Comparison of ENCODE assay signal across 9 mouse cellular contexts in the genomic region with DNA sequence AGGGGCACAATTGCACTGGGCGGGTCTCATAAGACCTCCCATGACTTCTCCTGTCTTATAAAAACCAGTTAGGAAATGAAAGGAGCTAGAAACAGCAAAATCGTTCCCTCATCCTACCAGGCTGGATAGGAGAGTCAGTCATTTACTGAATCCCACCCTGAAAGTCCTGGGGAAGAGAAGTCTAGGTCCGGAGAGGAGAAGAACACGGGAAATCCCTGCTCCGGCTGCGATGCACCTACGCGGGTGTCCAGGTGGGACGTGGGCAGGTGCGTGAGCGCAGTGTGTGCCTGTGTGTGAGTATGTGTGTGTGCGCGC. TPM values are rescaled to one million over a fixed set of nuclear protein-coding genes. Genes with fewer than 3 reads are reported as not detected.
DNase-seq lines count a peak whose midpoint lies in the region; ATAC-seq and TF ChIP-seq lines count a peak whose summit lies in the region.
"Had no signal": no experiment of that assay in that cellular context is flagged by ENCODE, and none has a peak within 500 bp of the region (broad histone marks: within the 10 kb centered on the region; RNA-seq: fewer than 3 reads in every experiment).

No protein-coding gene starts in this region.

- peak overlapping the region; percentile 98 for H3K27ac ChIP-seq in layer of hippocampus, adult 2 months
- H3K27ac ChIP-seq in embryonic facial prominence, embryonic 12.5 days: no peak overlapping the region
- H3K27ac ChIP-seq in limb, embryonic 10.5 days: no peak overlapping the region; the same call in 1 of the 2 replicates
- peak overlapping the region; percentile 94 for H3K27ac ChIP-seq in neural tube, embryonic 14.5 days (ENCODE audit: low read depth, low read length)

- no peak for ATAC-seq in embryonic facial prominence, embryonic 12.5 days (ENCODE audit: insufficient number of reproducible peaks, insufficient read depth, low FRiP score, low TSS enrichment)
- ATAC-seq in neural tube, embryonic 14.5 days (ENCODE audit: low read depth): no peak
- ATAC-seq: Patski had no signal

- 2% methylated on average over 13 of the region's 13 CpGs for WGBS in embryonic facial prominence, embryonic 12.5 days
- WGBS in limb, embryonic 10.5 days: 3% methylated on average over 13 of the region's 13 CpGs
- 2% methylated on average over 13 of the region's 13 CpGs for WGBS in neural tube, embryonic 14.5 days

- no peak for DNase-seq in layer of hippocampus, adult 2 months (ENCODE audit: low spot score in 2 of 2)
- no peak for DNase-seq in layer of hippocampus, postnatal 25 days (ENCODE audit: extremely low spot score in 1 of 2, low spot score in 1 of 2)
- peak; percentile 62 for DNase-seq in limb, embryonic 10.5 days (ENCODE audit: low spot score)
- no peak for DNase-seq in urinary bladder, postnatal 10 days (ENCODE audit: low spot score)
- no peak for DNase-seq in left cerebral cortex, postnatal 25 days (ENCODE audit: low spot score in 2 of 2)
- DNase-seq in cerebellum, adult 11-12 months: no peak

- H3K4me2 ChIP-seq in embryonic facial prominence, embryonic 12.5 days (replicated peaks): peak overlapping the region; percentile 100
- H3K4me2 ChIP-seq in neural tube, embryonic 14.5 days (ENCODE audit: low read depth, low read length): peak overlapping the region; percentile 70

- H3K36me3 ChIP-seq in embryonic facial prominence, embryonic 12.5 days: no peaks in the 10 kb centered on the region
- H3K36me3 ChIP-seq in limb, embryonic 10.5 days: no peaks in the 10 kb centered on the region
- H3K36me3 ChIP-seq in neural tube, embryonic 14.5 days (ENCODE audit: control insufficient read depth, insufficient read depth, low read length): no peaks in the 10 kb centered on the region

- peaks cover 17% of the 10 kb centered on the region for H3K4me1 ChIP-seq in embryonic facial prominence, embryonic 12.5 days
- peaks cover 55% of the 10 kb centered on the region for H3K4me1 ChIP-seq in limb, embryonic 10.5 days
- H3K4me1 ChIP-seq in neural tube, embryonic 14.5 days (ENCODE audit: control insufficient read depth, insufficient read depth, low read length): peaks cover 22% of the 10 kb centered on the region

- peak overlapping the region; percentile 84 for H3K9ac ChIP-seq in embryonic facial prominence, embryonic 12.5 days
- H3K9ac ChIP-seq in neural tube, embryonic 14.5 days (replicated peaks; ENCODE audit: low read depth, low read length): peak overlapping the region; percentile 97

- intact Hi-C loops in left cerebral cortex, postnatal 25 days (cut with DNase I): loop anchor here (10.0 kb wide), 1 partner anchor 372 kb away; no protein-coding TSS in a partner anchor

- no peaks in the 10 kb centered on the region for H3K9me3 ChIP-seq in embryonic facial prominence, embryonic 12.5 days
- H3K9me3 ChIP-seq in limb, embryonic 10.5 days (replicated peaks): no peaks in the 10 kb centered on the region
- no peaks in the 10 kb centered on the region for H3K9me3 ChIP-seq in neural tube, embryonic 14.5 days (ENCODE audit: control insufficient read depth, low read length)

- peaks cover 56% of the 10 kb centered on the region for H3K27me3 ChIP-seq in embryonic facial prominence, embryonic 12.5 days
- H3K27me3 ChIP-seq in limb, embryonic 10.5 days (ENCODE audit: low read depth, poor library complexity, severe bottlenecking): peaks cover 90% of the 10 kb centered on the region
- H3K27me3 ChIP-seq in neural tube, embryonic 14.5 days (ENCODE audit: control insufficient read depth, insufficient read depth, low read length): no peaks in the 10 kb centered on the region

- no peak for TF ChIP-seq CTCF in layer of hippocampus, adult 2 months (conservative IDR thresholded peaks at IDR 0.05)

- H3K4me3 ChIP-seq in layer of hippocampus, adult 2 months: peak overlapping the region; percentile 89
- H3K4me3 ChIP-seq in embryonic facial prominence, embryonic 12.5 days: peak overlapping the region; percentile 76
- H3K4me3 ChIP-seq in limb, embryonic 10.5 days: peak overlapping the region; percentile 85
- peak overlapping the region; percentile 86 for H3K4me3 ChIP-seq in neural tube, embryonic 14.5 days (ENCODE audit: low read depth, low read length)

RNA-seq across cellular contexts. Expression of a gene that starts 1.2 kb away (rescaled TPM):
- total RNA-seq in layer of hippocampus, adult 2 months (2021): 100 to 1,000 TPM; 126 to 131 TPM
- 100 to 1,000 TPM; 114 to 132 TPM for total RNA-seq in layer of hippocampus, postnatal 25 days (2021)
- 4.9 and 5.5 TPM in 2 replicates for polyA plus RNA-seq in embryonic facial prominence, embryonic 12.5 days (2016; fragmentation: Nextera tagmentation; extraction: Ambion mirVana)
- polyA plus RNA-seq in limb, embryonic 10.5 days (2016; fragmentation: Nextera tagmentation; extraction: Ambion mirVana): 1.1 and 1.9 TPM in 2 replicates
- polyA plus RNA-seq in neural tube, embryonic 14.5 days (2014; fragmentation: Nextera tagmentation; extraction: Ambion mirVana): 25.1 and 26.9 TPM in 2 replicates
- total RNA-seq in left cerebral cortex, postnatal 25 days (2021): 10 to 100 TPM; 67.6 to 71.8 TPM

Comparison
In these comparisons a context has a peak if more than half of its experiments do, and no peak if none do; other contexts are left out.
1. H3K27ac ChIP-seq: peak in layer of hippocampus, adult 2 months (single experiment) and neural tube, embryonic 14.5 days (single experiment); none in embryonic facial prominence, embryonic 12.5 days (single experiment) and limb, embryonic 10.5 days (single experiment).
2. Peak in every context shown above with its lines, with median percentiles within 50 percentile points of each other: H3K4me3 ChIP-seq.